Mouse (Mus musculus) thymus, adult 2 months (tissue): ENCODE results near the gene Mast1. TPM values are rescaled to one million over a fixed set of nuclear protein-coding genes. Genes with fewer than 3 reads are reported as not detected.

ENCODE experiments used
- DNase-seq: peaks from one replicate; pipeline ENCODE4 v3.0.0; 2021
- H3K27ac ChIP-seq: fragments of 200-500 bp; 2 replicates; pipeline ENCODE4 v1.5.1; 2012; ENCODE audit warnings: low read length, control low read depth; ENCODE audit not compliant: control insufficient read depth, insufficient read depth
- H3K27me3 ChIP-seq: fragments of 200-500 bp; 2 replicates; pipeline ENCODE4 v1.6.1; 2012; ENCODE audit warnings: mild to moderate bottlenecking, low read length, moderate library complexity, mixed read lengths; ENCODE audit not compliant: control insufficient read depth, insufficient read depth
- H3K36me3 ChIP-seq: fragments of 200-500 bp; 2 replicates; pipeline ENCODE4 v1.6.1; 2012; ENCODE audit warnings: mild to moderate bottlenecking, low read length, moderate library complexity; ENCODE audit not compliant: control insufficient read depth, insufficient read depth
- H3K4me1 ChIP-seq: fragments of 200-500 bp; replicated peaks from 2 replicates; pipeline ENCODE4 v1.6.1; 2012; ENCODE audit warnings: low read length; ENCODE audit not compliant: control insufficient read depth, insufficient read depth
- H3K4me3 ChIP-seq: fragments of 200-500 bp; 2 replicates; pipeline ENCODE4 v1.5.1; 2012; ENCODE audit warnings: mild to moderate bottlenecking, low read length, control low read depth, moderate library complexity; ENCODE audit not compliant: control insufficient read depth, insufficient read depth
- CTCF ChIP-seq: fragments of 200-500 bp; IDR thresholded peaks from 2 replicates; pipeline ENCODE4 v1.5.1; 2012; ENCODE audit warnings: mild to moderate bottlenecking, control low read depth, low read length, moderate library complexity, borderline replicate concordance; ENCODE audit not compliant: control insufficient read depth, poor library complexity, insufficient read depth; ENCODE audit errors: extremely low read depth
- POLR2A ChIP-seq: fragments of 200-500 bp; IDR thresholded peaks from 2 replicates; pipeline ENCODE4 v1.6.1; 2012; ENCODE audit warnings: mild to moderate bottlenecking, low read length, control low read depth, moderate library complexity; ENCODE audit not compliant: control insufficient read depth, poor library complexity, insufficient read depth; ENCODE audit errors: extremely low read depth
- WGBS: fragments of 180-500 bp; shearing (Covaris S2); methylation state at CpG from one replicate; pipeline ENCODE4 v1.1.7; 2018; 5-methylcytosine and 5-hydroxymethylcytosine counted together
- polyA plus RNA-seq: library from polyadenylated mRNA; depleted of rRNA; stranded (reverse); fragments of >200 nt; gene quantifications from 2 replicates; pipeline ENCODE4 v1.2.3, GENCODE M21; 2012

Mast1 gene
- polyA plus RNA-seq, 1 experiment: 0.35 TPM

DNA sequence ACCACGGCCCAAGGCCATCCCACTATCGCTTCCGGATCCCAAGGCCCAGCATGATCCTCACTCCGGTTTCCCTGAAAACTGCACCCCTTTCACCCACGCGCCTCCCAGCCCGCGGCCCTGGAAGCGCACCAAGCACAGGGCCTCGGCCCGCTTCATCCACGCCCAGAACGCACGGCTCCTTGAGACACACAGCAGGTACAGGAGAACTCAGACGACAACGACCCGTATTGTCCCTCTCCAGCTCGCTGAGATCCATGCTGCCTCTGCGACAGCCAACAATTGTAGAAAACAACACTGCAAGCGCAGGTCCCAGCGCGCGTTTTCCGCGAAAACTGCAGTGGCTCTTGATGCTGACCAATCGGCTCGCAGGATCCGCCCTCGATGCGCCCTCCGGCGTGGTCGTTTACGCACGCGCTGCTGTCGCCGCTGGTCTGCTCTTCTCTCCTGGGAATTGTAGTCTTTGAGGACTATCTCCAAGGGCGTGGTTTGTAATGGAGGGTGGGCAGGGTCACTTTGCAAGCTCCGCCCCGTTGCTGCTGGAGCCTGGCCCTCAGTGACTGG is 28.7 kb upstream of the Mast1 start:
- peaks cover 30% of the 10 kb centered on the region for H3K4me1 ChIP-seq
- H3K36me3 ChIP-seq: no peaks in the 10 kb centered on the region
- H3K27ac ChIP-seq: 0 out of 2 replicates have a peak overlapping the region, but pooled peaks have one; percentile 9
- peak; percentile 87 for DNase-seq
- peak overlapping the region; percentile 76 for H3K4me3 ChIP-seq
- no peak for TF ChIP-seq CTCF
- peak; percentile 55; the same call in 1 of the 2 replicates for TF ChIP-seq POLR2A
- under 1% methylated on average over 41 of the region's 41 CpGs for WGBS
- H3K27me3 ChIP-seq: no peaks in the 10 kb centered on the region

DNA sequence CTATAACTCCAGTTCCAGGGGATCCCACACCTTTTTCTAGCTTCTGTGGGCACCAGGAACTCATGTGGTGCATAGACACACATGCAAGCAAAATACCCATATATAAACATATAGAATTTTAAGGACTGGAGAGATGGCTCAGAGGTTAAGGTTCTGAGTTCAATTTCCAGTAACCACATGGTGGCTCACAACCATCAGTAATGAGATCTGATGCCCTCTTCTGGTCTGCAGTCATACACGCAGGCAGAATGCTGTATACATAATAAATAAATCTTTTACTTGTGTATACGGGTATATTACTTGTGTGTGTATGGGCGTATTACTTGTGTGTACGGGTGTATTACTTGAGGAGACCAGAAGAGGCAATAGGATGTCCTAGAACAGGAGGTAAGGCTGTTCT is 26.8 kb upstream of the Mast1 start:
- 94% methylated on average over 4 of the region's 4 CpGs for WGBS
- H3K36me3 ChIP-seq: no peaks in the 10 kb centered on the region
- no peak overlapping the region for H3K27ac ChIP-seq
- peaks cover 23% of the 10 kb centered on the region for H3K4me1 ChIP-seq
- no peak overlapping the region for H3K4me3 ChIP-seq
- DNase-seq: no peak
- TF ChIP-seq CTCF (no peak), POLR2A (no peak)
- no peaks in the 10 kb centered on the region for H3K27me3 ChIP-seq

DNA sequence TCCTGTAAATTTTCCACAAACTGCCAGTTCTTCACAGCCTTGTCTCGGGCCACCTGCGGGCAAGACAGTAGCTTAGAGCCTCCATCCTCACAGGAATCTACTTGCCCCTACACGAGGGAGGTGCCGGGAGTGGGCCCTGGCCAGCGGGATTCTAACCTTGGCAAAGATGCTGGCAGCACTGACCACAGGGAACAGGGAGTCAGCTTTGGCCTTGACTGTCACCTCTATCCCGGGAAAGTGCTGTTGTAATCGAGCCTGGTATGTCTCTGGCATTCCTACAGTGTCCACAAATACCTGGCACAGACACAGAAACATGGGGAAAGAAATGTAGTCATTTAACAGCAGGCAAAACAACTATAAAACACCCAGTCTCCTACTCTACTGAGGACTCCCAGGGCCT is 22.7 kb upstream of the Mast1 start:
- Histone ChIP-seq H3K36me3 (no peaks in the 10 kb centered on the region), H3K4me1 (no peaks in the 10 kb centered on the region)
- DNase-seq: no peak

DNA sequence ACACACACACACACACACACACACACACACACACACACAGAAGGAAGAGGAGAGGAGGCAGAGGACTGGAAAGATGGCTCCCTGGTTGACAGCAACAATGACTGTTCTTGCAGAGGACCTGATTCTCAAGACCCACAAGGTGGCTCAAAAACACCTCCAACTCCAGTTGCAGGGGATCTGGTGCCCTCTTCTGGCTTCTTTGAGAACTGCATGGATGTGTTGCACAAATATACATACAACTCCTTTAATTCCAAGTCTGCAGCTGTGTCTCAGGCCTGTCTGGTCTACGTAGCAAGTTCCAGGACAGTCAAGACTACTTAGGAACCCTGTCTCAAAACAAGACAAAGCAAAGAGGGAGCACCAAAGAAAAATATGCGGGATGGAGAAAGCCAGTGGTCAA is 19.6 kb upstream of the Mast1 start:
- Histone ChIP-seq H3K36me3 (no peaks in the 10 kb centered on the region), H3K4me1 (no peaks in the 10 kb centered on the region), H3K27me3 (peaks cover 3% of the 10 kb centered on the region; the same call in 1 of the 2 replicates), H3K27ac (no peak overlapping the region), H3K4me3 (no peak overlapping the region)
- DNase-seq: peak; percentile 70
- peak; percentile 26; the same call in 1 of the 2 replicates for TF ChIP-seq CTCF
- no peak for TF ChIP-seq POLR2A
- 62% methylated on average over 2 of the region's 2 CpGs for WGBS

More for the DNA sequence above, 22.7 kb upstream of the Mast1 start:
- no peak for TF ChIP-seq POLR2A
- TF ChIP-seq CTCF: no peak
- no peak overlapping the region for H3K4me3 ChIP-seq
- H3K27me3 ChIP-seq: no peaks in the 10 kb centered on the region
- H3K27ac ChIP-seq: no peak overlapping the region
- 95% methylated on average over 7 of the region's 7 CpGs for WGBS

DNA sequence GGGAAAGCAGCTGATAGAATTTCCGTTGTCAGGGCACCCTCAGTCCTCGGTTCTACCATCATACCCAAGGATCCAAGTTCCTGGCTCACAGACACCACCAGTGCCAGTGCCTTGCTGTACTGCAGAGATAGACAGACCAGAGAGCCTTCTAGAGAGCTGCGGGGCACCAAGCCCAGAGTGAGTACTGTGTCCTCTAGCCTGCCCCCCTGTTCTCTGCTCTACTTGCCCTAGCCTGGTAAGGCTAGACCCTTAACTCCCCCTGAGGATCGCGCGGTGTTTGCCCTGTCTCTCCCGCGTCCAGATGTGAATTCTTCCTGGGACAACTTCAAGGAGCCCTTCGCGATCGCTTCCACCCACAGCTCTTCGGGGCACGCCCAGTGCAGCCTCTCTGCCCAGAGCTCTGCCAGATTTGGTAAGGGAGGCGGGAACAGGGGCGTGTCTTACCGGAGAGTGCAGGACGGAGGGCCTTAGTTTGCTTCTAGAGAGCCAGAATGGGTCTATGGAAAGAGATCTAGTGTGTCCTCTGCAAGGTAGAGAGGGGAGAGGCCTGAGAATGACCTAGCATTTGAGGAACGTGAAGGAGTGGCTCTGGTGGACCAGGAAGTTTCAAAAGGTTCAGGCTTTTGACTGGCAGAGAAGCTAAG is 15.6 kb upstream of the Mast1 start:
- no peak for DNase-seq
- no peak overlapping the region for H3K27ac ChIP-seq
- no peak overlapping the region for H3K4me3 ChIP-seq
- peaks cover 3% of the 10 kb centered on the region; the same call in 1 of the 2 replicates for H3K27me3 ChIP-seq
- no peaks in the 10 kb centered on the region for H3K36me3 ChIP-seq
- TF ChIP-seq CTCF (no peak), POLR2A (no peak)
- 8% methylated on average over 18 of the region's 18 CpGs for WGBS
- no peaks in the 10 kb centered on the region for H3K4me1 ChIP-seq

DNA sequence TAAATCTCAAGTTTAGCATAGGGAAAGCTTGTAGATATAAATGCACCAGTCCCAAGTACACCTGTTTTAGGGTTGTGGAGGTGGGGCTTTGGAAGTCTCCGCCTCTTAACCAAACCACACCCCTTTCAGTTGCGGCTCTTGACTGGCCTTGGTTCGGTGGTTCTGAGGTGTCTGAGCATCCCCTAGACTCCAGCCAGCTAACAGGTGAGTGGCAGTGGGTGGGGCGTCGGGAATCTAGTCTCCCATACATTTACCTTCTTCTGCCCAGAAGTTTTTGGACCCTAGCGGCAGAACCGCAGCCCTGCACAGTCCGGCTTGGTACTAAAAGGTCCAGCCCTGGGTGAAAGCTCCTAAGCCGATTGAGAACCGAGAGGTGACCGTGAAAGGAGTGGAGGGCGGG is 12.6 kb upstream of the Mast1 start:
- no peak overlapping the region for H3K27ac ChIP-seq
- DNase-seq: no peak
- no peaks in the 10 kb centered on the region for H3K36me3 ChIP-seq
- peaks cover 26% of the 10 kb centered on the region for H3K27me3 ChIP-seq
- WGBS: 32% methylated on average over 12 of the region's 12 CpGs
- H3K4me3 ChIP-seq: no peak overlapping the region
- peaks cover 4% of the 10 kb centered on the region for H3K4me1 ChIP-seq
- TF ChIP-seq POLR2A: no peak
- no peak for TF ChIP-seq CTCF
